Mouse (Mus musculus) ES-E14 (cell line): ENCODE results near the gene Appl1.

ENCODE experiments used
- CHD2 ChIP-seq: IDR thresholded peaks from 2 replicates; pipeline ENCODE4 v1.6.1; 2014; ENCODE audit warnings: mild to moderate bottlenecking, low read depth, low read length, inconsistent platforms
- HCFC1 ChIP-seq: IDR thresholded peaks from 2 replicates; pipeline ENCODE4 v1.6.1; 2012; ENCODE audit warnings: low read length, inconsistent platforms, borderline replicate concordance; ENCODE audit not compliant: insufficient read depth
- ZC3H11A ChIP-seq: IDR thresholded peaks from 2 replicates; pipeline ENCODE4 v1.6.1; 2012; ENCODE audit warnings: low read depth, mild to moderate bottlenecking, inconsistent platforms, low read length, borderline replicate concordance
- ZNF384 ChIP-seq: IDR thresholded peaks from 2 replicates; pipeline ENCODE4 v1.6.1; 2012; ENCODE audit warnings: low read depth, low read length, inconsistent platforms

- TF ChIP-seq ZC3H11A (no peak), HCFC1 (no peak), CHD2 (no peak), ZNF384 (no peak)
Observed at GRCm38 (mm10) chr14:26976212-26976611, 5.2 kb upstream of the Appl1 start.
